Mouse (Mus musculus): Measurements from ENCODE around the gene Ptpn22.

DNA sequence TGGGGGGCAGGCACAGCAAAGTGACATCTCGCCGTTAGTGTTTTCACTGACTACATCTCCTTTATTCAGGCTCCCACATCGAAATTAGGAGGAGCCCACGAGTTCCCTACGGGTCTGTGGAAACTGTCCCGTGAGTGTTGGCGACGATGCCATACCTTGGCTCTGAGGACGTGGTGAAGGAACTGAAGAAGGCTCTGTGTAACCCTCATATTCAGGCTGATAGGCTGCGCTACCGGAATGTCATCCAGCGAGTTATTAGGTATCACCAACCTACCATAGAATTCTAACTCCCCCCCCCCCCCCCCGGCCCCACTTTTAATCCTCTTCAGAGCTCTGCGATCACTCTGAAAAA is 49.8 kb upstream of the Ptpn22 start:
- TF ChIP-seq CTCF (conservative IDR thresholded peaks at IDR 0.05 in 1 of 2, IDR thresholded peaks at IDR 0.05 in 1 of 2; ENCODE audit: low read depth in 2 of 2, low read length in 2 of 2) (no peak), NELFE (IDR thresholded peaks at IDR 0.05; ENCODE audit: low read depth, low read length) (no peak), EP300 (IDR thresholded peaks at IDR 0.05; ENCODE audit: low read length) (no peak), POLR2A (IDR thresholded peaks at IDR 0.05; ENCODE audit: low read depth, low read length) (no peak), E2F4 (IDR thresholded peaks at IDR 0.05; ENCODE audit: insufficient replicate concordance, low read depth, low read length) (no peak), ETS1 (conservative IDR thresholded peaks at IDR 0.05; ENCODE audit: low read depth, low read length) (no peak)

Data from CH12.LX (cell line).